Mouse (Mus musculus): ENCODE results near the gene Msx1.

Gene Msx1

GRCm38 (mm10) chr5:37825611-37826445 lies 1.4 kb upstream of the Msx1 start:
- DNase-seq = no peak

GRCm38 (mm10) chr5:37825111-37825600 lies 773 bp upstream of the Msx1 start:
- DNase-seq = no peak

- no peak for DNase-seq
These were observed 492 bp downstream of the Msx1 start for GRCm38 (mm10) chr5:37823721-37824460.

- DNase-seq = no peak
These were observed 1.3 kb downstream of the Msx1 start for GRCm38 (mm10) chr5:37822791-37823720.

- no peak for DNase-seq
These were observed 2.2 kb downstream of the Msx1 start for GRCm38 (mm10) chr5:37822116-37822707.

- no peak for DNase-seq
These were observed 3.2 kb downstream of the Msx1 start for GRCm38 (mm10) chr5:37821111-37821601.

GRCm38 (mm10) chr5:37820689-37821088 lies 3.7 kb downstream of the Msx1 start:
- DNase-seq = no peak

GRCm38 (mm10) chr5:37819971-37820370 lies 4.4 kb downstream of the Msx1 start:
- DNase-seq = no peak

- no peak for DNase-seq
These were observed 4.8 kb downstream of the Msx1 start for GRCm38 (mm10) chr5:37819541-37819940.

GRCm38 (mm10) chr5:37818533-37819215 lies 5.7 kb downstream of the Msx1 start:
- DNase-seq = no peak

- DNase-seq = no peak
These were observed 6.5 kb downstream of the Msx1 start for GRCm38 (mm10) chr5:37817658-37818532.

- DNase-seq = no peak
These were observed 7.3 kb downstream of the Msx1 start for GRCm38 (mm10) chr5:37816907-37817657.

- DNase-seq = no peak
These were observed 8.5 kb downstream of the Msx1 start for GRCm38 (mm10) chr5:37815909-37816308.

GRCm38 (mm10) chr5:37814169-37814568 lies 10.2 kb downstream of the Msx1 start:
- no peak for DNase-seq

GRCm38 (mm10) chr5:37805291-37805690 lies 19.1 kb downstream of the Msx1 start:
- DNase-seq = no peak

GRCm38 (mm10) chr5:37804512-37805118 lies 19.8 kb downstream of the Msx1 start:
- no peak for DNase-seq

GRCm38 (mm10) chr5:37797251-37797650 lies 27.1 kb downstream of the Msx1 start:
- DNase-seq = no peak

GRCm38 (mm10) chr5:37796751-37797150 lies 27.6 kb downstream of the Msx1 start:
- DNase-seq = no peak

- no peak for DNase-seq
These were observed 28.7 kb downstream of the Msx1 start for GRCm38 (mm10) chr5:37795691-37796090.

All from cerebellum, adult 11 months (tissue).